Mouse (Mus musculus): ENCODE measurements at regions not wholly inside any gene's neighbourhood (a gene's known extent, or its start where the extent isn't known, plus 50 kb on each side); places are given as distances from the start of the nearest gene placed in this dataset.
A peak's percentile ranks its signal among the peaks of the same experiment; 100 is the strongest.

DNA sequence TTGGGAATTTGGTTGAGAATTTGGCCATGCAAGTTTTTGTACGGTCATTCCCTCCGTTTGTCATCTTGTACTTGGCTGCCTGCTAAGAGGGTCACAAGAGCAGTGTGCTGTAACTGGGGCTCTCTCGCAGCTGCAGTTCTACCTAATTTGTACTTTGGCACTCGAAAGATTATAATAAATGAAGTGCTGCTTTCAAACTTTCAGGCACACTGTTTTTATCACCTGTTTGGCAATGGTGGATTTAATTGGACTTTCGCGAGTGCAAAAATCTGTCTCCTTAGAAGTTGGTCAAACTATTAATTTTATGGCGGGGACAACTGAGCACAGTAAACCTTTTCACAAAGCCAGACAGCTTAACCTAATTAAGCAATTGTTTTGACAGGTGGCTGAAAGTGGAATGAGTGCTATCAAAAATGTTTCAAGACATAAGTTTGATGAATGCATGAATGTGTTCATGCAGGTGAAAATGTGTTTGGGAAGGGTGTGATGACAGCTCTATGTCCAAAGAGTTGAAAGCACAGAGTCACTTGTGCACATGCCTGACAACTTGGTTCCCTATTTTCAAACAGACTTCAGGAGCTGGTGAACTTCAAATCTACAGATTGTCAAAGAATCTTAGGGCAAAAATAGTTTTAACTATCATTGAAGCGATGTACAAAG lies 158.2 kb downstream of the Flrt2 start:
- no peaks in the 10 kb centered on the region for H3K27me3 ChIP-seq
- ATAC-seq = peak; percentile 50; the same call in 1 of the 2 replicates
- WGBS = 41% methylated on average over 8 of the region's 8 CpGs

DNA sequence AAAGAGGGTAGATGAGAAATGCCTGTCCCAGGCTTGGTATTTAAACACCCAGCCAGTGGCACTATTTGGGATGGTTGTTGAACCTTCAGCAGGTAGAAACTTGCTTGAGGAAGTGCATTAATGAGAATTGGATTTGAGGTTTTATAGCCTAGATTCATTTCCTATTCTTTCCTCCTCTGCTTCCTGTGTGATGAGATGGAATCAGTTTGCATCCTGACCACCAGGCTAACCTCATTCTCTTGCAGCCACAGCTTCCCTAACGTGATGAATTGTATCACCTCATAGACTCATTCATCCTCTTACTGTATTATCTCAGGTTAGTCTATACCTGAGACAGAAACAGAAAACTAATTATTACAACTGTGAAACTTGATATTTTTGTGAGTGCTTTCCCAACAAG lies 185.6 kb downstream of the Flrt2 start:
- no peak overlapping the region for H3K4me2 ChIP-seq
- H3K4me3 ChIP-seq = no peak overlapping the region
- no peaks in the 10 kb centered on the region for H3K4me1 ChIP-seq
- H3K36me3 ChIP-seq (ENCODE audit: poor library complexity, severe bottlenecking) = no peaks in the 10 kb centered on the region
- no peaks in the 10 kb centered on the region for H3K9me3 ChIP-seq (replicated peaks)
- 84% methylated on average over 1 of the region's 1 CpGs for WGBS
- no peak for ATAC-seq
- H3K9ac ChIP-seq = no peak overlapping the region
- no peaks in the 10 kb centered on the region for H3K27me3 ChIP-seq
- H3K27ac ChIP-seq = no peak overlapping the region

More for the DNA sequence above, 158.2 kb downstream of the Flrt2 start:
- H3K4me1 ChIP-seq = 0 out of 2 replicates have a peak, but pooled peaks cover 4% of the 10 kb centered on the region
- no peak overlapping the region for H3K4me3 ChIP-seq
- H3K27ac ChIP-seq = no peak overlapping the region
- H3K9ac ChIP-seq = no peak overlapping the region
- no peaks in the 10 kb centered on the region for H3K36me3 ChIP-seq (ENCODE audit: poor library complexity, severe bottlenecking)
- H3K4me2 ChIP-seq = no peak overlapping the region
- H3K9me3 ChIP-seq (replicated peaks) = no peaks in the 10 kb centered on the region

Measured in forebrain, embryonic 13.5 days (tissue).